Mouse (Mus musculus) 3T3-L1 (cell line): ENCODE measurements at regions not wholly inside any gene's neighbourhood (a gene's known extent, or its start where the extent isn't known, plus 50 kb on each side); places are given as distances from the start of the nearest gene placed in this dataset.

Source experiments
- DNase-seq: peaks from one replicate; pipeline ENCODE4 v3.0.0-alpha.2; 2015; ENCODE audit warnings: low read depth, low spot score

DNA sequence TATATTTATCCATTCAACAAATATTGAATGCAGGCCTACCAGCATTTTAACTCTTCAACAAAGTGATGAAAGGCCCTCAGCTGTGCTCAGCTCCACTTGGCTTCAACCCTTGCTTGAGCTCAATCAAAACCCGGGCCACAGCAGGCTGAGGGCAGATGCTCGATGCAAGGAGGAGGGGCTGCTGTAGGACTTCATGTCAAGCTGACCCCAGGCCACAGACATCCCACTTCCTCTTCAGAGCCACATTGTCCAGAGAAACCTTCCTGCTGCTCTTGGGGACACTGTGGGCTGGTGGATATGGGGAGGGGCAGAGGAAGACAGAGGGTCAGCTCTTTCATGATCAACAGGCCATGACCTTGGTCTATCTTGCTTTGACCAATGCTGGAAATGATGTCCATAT lies 299.7 kb downstream of the Bcl11a start:
- DNase-seq, result no peak

- DNase-seq, result no peak
Observed at GRCm38 (mm10) chr11:24390578-24390977, 312.7 kb downstream of the Bcl11a start.

GRCm38 (mm10) chr11:24391385-24391784 lies 313.5 kb downstream of the Bcl11a start:
- DNase-seq, result no peak

- no peak for DNase-seq
Observed at GRCm38 (mm10) chr11:24395478-24395877, 317.6 kb downstream of the Bcl11a start.

- no peak for DNase-seq
Observed at GRCm38 (mm10) chr11:24396911-24397310, 319.1 kb downstream of the Bcl11a start.

GRCm38 (mm10) chr11:24397710-24398109 lies 319.9 kb downstream of the Bcl11a start:
- no peak for DNase-seq

- no peak for DNase-seq
Observed at GRCm38 (mm10) chr11:24401151-24401550, 323.3 kb downstream of the Bcl11a start.

DNA sequence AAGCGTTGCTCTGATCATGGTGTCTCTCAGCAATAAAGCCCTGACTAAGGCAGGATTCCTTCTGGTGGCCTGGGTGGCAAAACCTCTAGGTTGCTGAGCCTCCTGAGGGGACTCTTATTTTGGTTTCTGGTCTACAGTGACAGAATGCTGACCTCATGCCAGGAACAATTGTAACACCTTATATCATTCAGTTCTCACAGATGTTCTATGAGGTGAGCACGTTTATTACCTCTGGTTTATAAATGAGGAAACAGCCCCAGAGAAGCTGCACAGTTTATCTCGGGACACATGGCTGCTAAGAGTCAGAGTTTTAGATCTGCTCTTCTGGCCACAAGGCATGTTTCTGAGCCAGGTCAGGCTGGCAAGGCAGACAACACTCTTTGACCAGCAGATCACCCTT lies 324.3 kb downstream of the Bcl11a start:
- no peak for DNase-seq

DNA sequence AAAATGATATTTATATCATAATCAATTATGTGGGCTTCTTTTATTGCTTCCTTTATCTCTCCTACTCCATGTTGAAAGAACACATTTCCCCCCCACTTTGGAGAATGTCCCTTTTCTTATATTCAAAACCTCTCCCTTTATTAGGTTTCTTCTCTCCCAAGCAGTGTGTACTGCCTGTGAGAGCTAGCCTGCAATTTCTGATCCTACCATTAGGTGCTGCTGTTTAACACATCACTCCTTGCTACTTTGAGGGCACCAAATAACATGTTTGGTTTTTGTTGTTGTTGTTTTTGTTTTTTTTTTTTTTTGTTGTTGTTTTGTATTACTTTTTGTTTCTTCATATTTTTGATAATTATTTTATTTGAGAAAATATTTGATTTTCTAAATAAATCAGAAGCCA lies 336.9 kb downstream of the Bcl11a start:
- peak; percentile 34 for DNase-seq

- no peak for DNase-seq
Observed at GRCm38 (mm10) chr11:24422066-24422775, 344.4 kb downstream of the Bcl11a start.

GRCm38 (mm10) chr11:24423278-24423677 lies 345.4 kb downstream of the Bcl11a start:
- DNase-seq, result peak; percentile 14

DNA sequence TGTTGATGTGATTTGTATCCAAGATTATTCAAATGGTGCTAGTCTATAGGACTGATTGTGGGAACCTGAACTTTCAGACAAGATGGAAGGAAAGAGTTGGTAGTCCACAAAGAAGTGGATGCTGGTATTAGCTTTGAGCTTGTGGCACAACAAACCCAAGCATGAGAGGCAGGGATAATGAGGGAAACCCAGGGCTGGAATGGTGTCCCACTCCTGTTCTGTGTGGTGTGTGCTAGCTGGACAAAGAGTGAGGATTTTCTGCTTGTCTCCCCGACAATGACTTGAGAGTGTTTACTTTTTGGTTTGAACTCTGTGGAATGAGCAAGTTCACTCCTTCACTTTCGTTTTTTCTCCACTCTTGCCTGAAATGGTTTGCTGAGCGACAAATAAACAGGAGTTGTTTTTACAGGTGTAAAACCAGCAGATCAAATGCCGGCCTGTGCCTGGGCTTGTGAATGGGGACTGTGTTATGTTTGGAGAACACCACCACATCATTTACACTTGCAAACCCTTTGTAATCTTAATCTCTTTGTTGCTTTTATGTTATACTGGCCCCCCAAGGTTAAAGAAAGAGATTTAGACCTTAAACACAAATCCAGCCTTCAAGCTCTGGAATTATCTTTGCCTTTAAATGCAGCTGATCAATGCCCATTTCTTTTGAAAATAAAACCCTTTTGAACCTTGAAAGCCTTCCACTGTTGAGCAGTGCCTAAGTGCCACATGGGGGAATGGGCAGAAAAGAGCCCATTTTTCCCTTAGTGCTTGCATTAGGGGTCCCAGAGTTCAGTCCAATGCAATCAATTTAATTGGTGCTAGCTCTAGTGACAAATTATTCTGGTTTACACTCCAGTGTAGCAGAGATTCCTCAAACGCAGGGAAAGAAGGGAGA lies 349.4 kb downstream of the Bcl11a start:
- no peak for DNase-seq

GRCm38 (mm10) chr11:24448608-24449007 lies 370.8 kb downstream of the Bcl11a start:
- no peak for DNase-seq

DNA sequence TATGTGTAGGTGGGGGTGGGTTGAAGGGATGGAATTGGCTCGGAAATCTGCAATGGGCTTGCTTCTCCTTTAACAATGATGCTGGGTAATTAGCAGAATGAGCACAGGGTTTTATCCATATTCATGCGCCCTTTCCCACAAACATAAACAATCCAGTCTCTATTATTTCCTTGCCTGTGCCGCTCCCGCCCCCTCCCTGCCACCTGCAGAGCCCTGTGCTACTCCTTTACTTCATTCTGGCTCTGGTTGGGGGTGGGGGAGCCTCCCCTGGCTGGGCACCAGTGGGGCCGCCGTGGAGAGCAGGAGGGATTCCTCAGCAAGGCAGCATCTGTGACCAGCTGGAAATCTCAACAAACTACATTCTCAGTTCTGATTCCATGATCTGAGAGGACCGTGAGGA lies 374.4 kb downstream of the Bcl11a start:
- DNase-seq, result no peak

DNA sequence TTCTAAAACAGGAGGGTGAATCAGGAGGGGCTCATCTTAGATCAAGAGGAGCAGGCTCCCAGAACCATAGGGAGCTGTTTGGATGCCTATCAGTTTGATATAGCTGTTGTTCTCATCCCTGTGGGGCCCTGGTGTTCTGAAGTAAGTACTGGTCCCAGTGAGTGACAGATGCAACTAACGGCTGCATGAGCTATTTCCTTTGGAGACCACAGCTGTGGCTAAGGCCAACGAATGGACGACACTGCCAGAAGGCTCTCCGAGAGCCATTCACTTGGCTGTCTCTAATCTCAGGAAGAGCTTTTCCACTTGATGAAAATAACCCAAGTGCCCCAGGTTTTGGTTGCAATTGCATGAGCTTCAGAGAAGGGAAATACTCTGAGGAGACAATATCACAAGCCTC lies 386.8 kb downstream of the Bcl11a start:
- no peak for DNase-seq

DNA sequence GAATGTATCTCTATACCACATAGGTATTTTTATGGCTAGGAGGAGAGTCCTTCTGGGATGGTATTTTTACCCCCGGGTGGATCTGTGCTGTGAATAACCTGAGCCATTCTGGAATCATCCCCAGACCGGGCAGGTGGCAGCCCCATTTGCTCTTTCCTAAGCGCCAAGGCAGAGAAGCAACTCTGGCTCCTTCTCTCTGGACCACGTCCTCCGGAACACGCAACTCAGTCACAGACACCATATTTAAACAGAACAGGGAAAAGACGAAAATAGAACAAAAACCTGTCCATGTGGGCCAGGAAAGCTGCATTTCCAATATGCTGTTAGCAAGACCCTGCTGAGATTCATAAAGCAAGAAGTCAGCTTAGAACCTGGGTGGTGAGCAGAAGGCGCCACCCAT lies 389.6 kb downstream of the Bcl11a start:
- no peak for DNase-seq

- DNase-seq, result no peak
Observed at GRCm38 (mm10) chr11:24470469-24470868, 392.6 kb downstream of the Bcl11a start.

GRCm38 (mm10) chr11:24472617-24473367 lies 394.9 kb downstream of the Bcl11a start:
- no peak for DNase-seq

- peak; percentile 5 for DNase-seq
Observed at GRCm38 (mm10) chr11:24473368-24474010, 395.6 kb downstream of the Bcl11a start.

GRCm38 (mm10) chr11:24502722-24503424 lies 425.0 kb downstream of the Bcl11a start:
- DNase-seq, result no peak

DNA sequence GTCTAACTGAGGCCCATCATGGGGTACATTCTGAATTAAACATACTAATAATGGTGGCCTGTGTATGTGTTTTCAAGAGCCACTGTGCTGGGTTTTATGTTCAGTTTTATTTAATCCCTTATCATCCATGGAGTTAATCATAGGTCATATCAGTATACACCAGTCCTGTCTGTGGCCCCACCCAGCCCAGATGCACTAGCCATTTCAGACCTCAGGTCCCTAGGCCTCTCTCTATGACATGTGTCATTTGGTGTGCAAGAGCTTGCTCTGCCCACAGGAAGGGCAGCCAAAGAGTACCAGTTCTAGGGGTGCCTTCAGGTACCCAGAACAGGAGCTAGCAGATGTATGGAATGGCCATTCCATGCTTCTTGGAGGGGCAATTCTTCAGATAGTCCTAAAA lies 437.7 kb downstream of the Bcl11a start:
- no peak for DNase-seq
